Mouse (Mus musculus) midbrain, embryonic 15.5 days (tissue): Measurements from ENCODE around the gene Rnase10. TPM values are rescaled to one million over a fixed set of nuclear protein-coding genes. Genes with fewer than 3 reads are reported as not detected.

ENCODE experiments used
- polyA plus RNA-seq: library from polyadenylated mRNA; unstranded; fragments of >200 nt; fragmentation: Nextera tagmentation; extraction: Ambion mirVana; gene quantifications from 2 replicates; pipeline ENCODE4 v1.2.1, GENCODE M21; 2015

The Rnase10 gene
- polyA plus RNA-seq, 1 experiment from 2014 or later: not detected

Other genes with a start within 250 kb of the Rnase10 start
- 137 and 142 TPM in 2 replicates for gene Ttc5, start 222.2 kb upstream of the Rnase10 start, polyA plus RNA-seq
- not detected in 2 replicates for gene Ccnb1ip1, start 200.0 kb upstream of the Rnase10 start, polyA plus RNA-seq
- 42.8 and 43.7 TPM in 2 replicates for gene Parp2, start 199.9 kb upstream of the Rnase10 start, polyA plus RNA-seq
- gene Tep1, start 137.2 kb upstream of the Rnase10 start, polyA plus RNA-seq: 2.0 and 2.6 TPM in 2 replicates
- 1.8 and 2.1 TPM in 2 replicates for gene Klhl33, start 110.2 kb upstream of the Rnase10 start, polyA plus RNA-seq
- gene Osgep, start 82.9 kb upstream of the Rnase10 start, polyA plus RNA-seq: 104 and 116 TPM in 2 replicates
- gene Apex1, start 82.8 kb upstream of the Rnase10 start, polyA plus RNA-seq: 190 and 191 TPM in 2 replicates
- 101 and 111 TPM in 2 replicates for gene Pip4p1, start 76.9 kb upstream of the Rnase10 start, polyA plus RNA-seq
- gene Pnp, start 76.7 kb upstream of the Rnase10 start, polyA plus RNA-seq: 20.3 and 21.3 TPM in 2 replicates
- gene Gm49342, start 63.2 kb upstream of the Rnase10 start, polyA plus RNA-seq: not detected in 2 replicates
- gene Pnp2, start 51.8 kb upstream of the Rnase10 start, polyA plus RNA-seq: 0.45 and 0.57 TPM in 2 replicates
- not detected in 2 replicates for gene Rnase9, start 34.1 kb downstream of the Rnase10 start, polyA plus RNA-seq
- gene Rnase11, start 42.4 kb downstream of the Rnase10 start, polyA plus RNA-seq: not detected in 2 replicates
- gene Rnase12, start 49.9 kb downstream of the Rnase10 start, polyA plus RNA-seq: not detected in 2 replicates
- gene Olfr750, start 66.7 kb downstream of the Rnase10 start, polyA plus RNA-seq: 0.08 and 0.09 TPM in 2 replicates
- 13.9 and 15.6 TPM in 2 replicates for gene Rnase4, start 83.3 kb downstream of the Rnase10 start, polyA plus RNA-seq
- 4.5 and 4.8 TPM in 2 replicates for gene Ang, start 83.4 kb downstream of the Rnase10 start, polyA plus RNA-seq
- not detected in 2 replicates for gene Eddm3b, start 106.7 kb downstream of the Rnase10 start, polyA plus RNA-seq
- gene Rnase6, start 116.2 kb downstream of the Rnase10 start, polyA plus RNA-seq: 1.1 and 1.3 TPM in 2 replicates
- 0.34 TPM in 1 of 2 replicates, not detected in the other for gene Rnase1, start 139.0 kb downstream of the Rnase10 start, polyA plus RNA-seq
- gene Rnase2b, start 154.5 kb downstream of the Rnase10 start, polyA plus RNA-seq: not detected in 2 replicates
- not detected in 2 replicates for gene Ang2, start 191.4 kb downstream of the Rnase10 start, polyA plus RNA-seq
- gene Ear14, start 195.6 kb downstream of the Rnase10 start, polyA plus RNA-seq: not detected in 2 replicates
- not detected in 2 replicates for gene Rnase2a, start 248.4 kb downstream of the Rnase10 start, polyA plus RNA-seq